Mouse (Mus musculus) MEL (cell line): Measurements from ENCODE around the gene Racgap1. TPM values are rescaled to one million over a fixed set of nuclear protein-coding genes. Genes with fewer than 3 reads are reported as not detected.

Experiments used
- DNase-seq: peaks from one replicate; pipeline ENCODE4 v3.0.0; 2011; ENCODE audit warnings: low read depth, low spot score
- H3K27ac ChIP-seq: 2 replicates; pipeline ENCODE4 v1.5.1; 2012; ENCODE audit warnings: low read depth, mild to moderate bottlenecking, control low read depth, low read length, moderate library complexity; ENCODE audit not compliant: control insufficient read depth
- H3K27me3 ChIP-seq, 2 experiments: fragments of 150-350 bp in 1 of 2; sonication (generic) in 1 of 2; 2 replicates each; pipeline ENCODE4 v1.6.1; 2012; ENCODE audit warnings: low read length in 2 of 2, mild to moderate bottlenecking in 2 of 2, improper control_type of control experiment in 1 of 2, moderate library complexity in 1 of 2; ENCODE audit not compliant: insufficient read depth in 2 of 2, control insufficient read depth in 1 of 2
- H3K36me3 ChIP-seq, 2 experiments: 2 replicates each; pipeline ENCODE4 v1.6.1; 2012 to 2014; ENCODE audit warnings: low read length in 2 of 2, improper control_type of control experiment in 1 of 2, inconsistent platforms in 1 of 2, mild to moderate bottlenecking in 1 of 2; ENCODE audit not compliant: insufficient read depth in 2 of 2, control insufficient read depth in 1 of 2
- H3K4me1 ChIP-seq, 2 experiments: fragments of 150-350 bp in 1 of 2; sonication (generic) in 1 of 2; 2 replicates each; pipeline ENCODE4 v1.6.1; 2012; ENCODE audit warnings: low read length in 2 of 2, improper control_type of control experiment in 1 of 2, mild to moderate bottlenecking in 1 of 2; ENCODE audit not compliant: insufficient read depth in 2 of 2, control insufficient read depth in 1 of 2
- H3K4me3 ChIP-seq, 2 experiments: fragments of 150-350 bp in 1 of 2; sonication (generic) in 1 of 2; 2 replicates each; pipeline ENCODE4 v1.5.1; 2012; ENCODE audit warnings: low read depth in 2 of 2, low read length in 2 of 2, mild to moderate bottlenecking in 2 of 2, moderate library complexity in 2 of 2, control low read depth in 1 of 2, improper control_type of control experiment in 1 of 2; ENCODE audit not compliant: control insufficient read depth in 1 of 2, insufficient read depth in 1 of 2
- H3K79me2 ChIP-seq: 2 replicates; pipeline ENCODE4 v1.6.1; 2012; ENCODE audit warnings: mild to moderate bottlenecking, low read length, moderate library complexity; ENCODE audit not compliant: control insufficient read depth, poor library complexity, insufficient read depth
- H3K9ac ChIP-seq: 2 replicates; pipeline ENCODE4 v1.6.1; 2012; ENCODE audit warnings: low read depth, mild to moderate bottlenecking, control low read depth, low read length, moderate library complexity; ENCODE audit not compliant: control insufficient read depth, poor library complexity, severe bottlenecking
- H3K9me3 ChIP-seq: fragments of 150-350 bp; sonication (generic); replicated peaks from 2 replicates; pipeline ENCODE4 v1.6.1; 2012; ENCODE audit warnings: mild to moderate bottlenecking, low read length, improper control_type of control experiment, moderate library complexity; ENCODE audit not compliant: insufficient read depth
- BHLHE40 ChIP-seq: IDR thresholded peaks from 2 replicates; pipeline ENCODE4 v1.6.1; 2012; ENCODE audit warnings: low read depth, mild to moderate bottlenecking, inconsistent platforms, low read length, improper control_type of control experiment, borderline replicate concordance
- CHD1 ChIP-seq: IDR thresholded peaks from 2 replicates; pipeline ENCODE4 v1.6.1; 2012; ENCODE audit warnings: low read depth, mild to moderate bottlenecking, inconsistent platforms, low read length, improper control_type of control experiment
- CHD2 ChIP-seq: IDR thresholded peaks from 2 replicates; pipeline ENCODE4 v1.6.1; 2011; ENCODE audit warnings: low read length, improper control_type of control experiment
- CTCF ChIP-seq, 3 experiments: IDR thresholded peaks in 2 of 3; conservative IDR thresholded peaks in 1 of 3; 2 replicates each; pipeline ENCODE4 v1.5.1; 2011 to 2012; ENCODE audit warnings: low read length in 3 of 3, low read depth in 2 of 3, mild to moderate bottlenecking in 2 of 3, improper control_type of control experiment in 1 of 3, inconsistent platforms in 1 of 3, mixed read lengths in 1 of 3, moderate library complexity in 1 of 3; ENCODE audit not compliant: control insufficient read depth in 1 of 3, insufficient read depth in 1 of 3, poor library complexity in 1 of 3, severe bottlenecking in 1 of 3
- E2F4 ChIP-seq: IDR thresholded peaks from 2 replicates; pipeline ENCODE4 v1.6.1; 2011; ENCODE audit warnings: low read depth, low read length, improper control_type of control experiment, borderline replicate concordance
- ELF1 ChIP-seq: IDR thresholded peaks from 2 replicates; pipeline ENCODE4 v1.6.1; 2014; ENCODE audit warnings: low read depth, mild to moderate bottlenecking, inconsistent platforms, low read length, improper control_type of control experiment, moderate library complexity
- EP300 ChIP-seq, 2 experiments: IDR thresholded peaks; 2 replicates each; pipeline ENCODE4 v1.6.1; 2011; ENCODE audit warnings: improper control_type of control experiment in 2 of 2, low read length in 2 of 2, low read depth in 1 of 2, mild to moderate bottlenecking in 1 of 2
- ETS1 ChIP-seq: IDR thresholded peaks from 2 replicates; pipeline ENCODE4 v1.6.1; 2012; ENCODE audit warnings: low read depth, mild to moderate bottlenecking, inconsistent platforms, low read length, improper control_type of control experiment, moderate library complexity
- GABPA ChIP-seq: IDR thresholded peaks from 2 replicates; pipeline ENCODE4 v1.6.1; 2012; ENCODE audit warnings: low read depth, mild to moderate bottlenecking, inconsistent platforms, low read length, improper control_type of control experiment, moderate library complexity
- GATA1 ChIP-seq: IDR thresholded peaks from 2 replicates; pipeline ENCODE4 v1.6.1; 2011; ENCODE audit warnings: low read depth, low read length, improper control_type of control experiment
- HCFC1 ChIP-seq: IDR thresholded peaks from 2 replicates; pipeline ENCODE4 v1.6.1; 2012; ENCODE audit warnings: low read depth, mild to moderate bottlenecking, inconsistent platforms, low read length, improper control_type of control experiment, moderate library complexity
- JUND ChIP-seq: IDR thresholded peaks from 2 replicates; pipeline ENCODE4 v1.6.1; 2011; ENCODE audit warnings: low read depth, mild to moderate bottlenecking, improper control_type of control experiment, low read length
- KAT2A ChIP-seq: conservative IDR thresholded peaks from 2 replicates; pipeline ENCODE4 v1.6.1; 2012; ENCODE audit warnings: low read depth, low read length, improper control_type of control experiment, inconsistent platforms
- MAFK ChIP-seq: IDR thresholded peaks from 2 replicates; pipeline ENCODE4 v1.6.1; 2011; ENCODE audit warnings: low read depth, mild to moderate bottlenecking, low read length, improper control_type of control experiment, borderline replicate concordance
- MAX ChIP-seq: IDR thresholded peaks from 2 replicates; pipeline ENCODE4 v1.6.1; 2011; ENCODE audit warnings: low read length, improper control_type of control experiment
- MAZ ChIP-seq: IDR thresholded peaks from 2 replicates; pipeline ENCODE4 v1.6.1; 2012; ENCODE audit warnings: low read depth, mild to moderate bottlenecking, inconsistent platforms, low read length, improper control_type of control experiment
- MEF2A ChIP-seq: IDR thresholded peaks from 2 replicates; pipeline ENCODE4 v1.6.1; 2014; ENCODE audit warnings: low read depth, mild to moderate bottlenecking, inconsistent platforms, low read length, improper control_type of control experiment; ENCODE audit not compliant: poor library complexity, insufficient replicate concordance, severe bottlenecking; ENCODE audit errors: extremely low read depth
- MXI1 ChIP-seq: IDR thresholded peaks from 2 replicates; pipeline ENCODE4 v1.6.1; 2011; ENCODE audit warnings: mild to moderate bottlenecking, low read depth, low read length, improper control_type of control experiment
- MYB ChIP-seq: IDR thresholded peaks from 2 replicates; pipeline ENCODE4 v1.6.1; 2011; ENCODE audit warnings: mild to moderate bottlenecking, low read depth, low read length, improper control_type of control experiment
- MYC ChIP-seq: IDR thresholded peaks from 2 replicates; pipeline ENCODE4 v1.6.1; 2011; ENCODE audit warnings: low read depth, mild to moderate bottlenecking, low read length, improper control_type of control experiment, moderate library complexity
- NELFE ChIP-seq: IDR thresholded peaks from 2 replicates; pipeline ENCODE4 v1.6.1; 2011; ENCODE audit warnings: low read depth, low read length, improper control_type of control experiment
- NRF1 ChIP-seq: IDR thresholded peaks from 2 replicates; pipeline ENCODE4 v1.6.1; 2014; ENCODE audit warnings: low read depth, mild to moderate bottlenecking, inconsistent platforms, low read length, improper control_type of control experiment, moderate library complexity; ENCODE audit not compliant: poor library complexity, insufficient read depth, severe bottlenecking
- POLR2A ChIP-seq, 2 experiments: IDR thresholded peaks; 2 replicates each; pipeline ENCODE4 v1.6.1; 2011 to 2012; ENCODE audit warnings: low read length in 2 of 2, mild to moderate bottlenecking in 2 of 2, control low read depth in 1 of 2, improper control_type of control experiment in 1 of 2, low read depth in 1 of 2, moderate library complexity in 1 of 2; ENCODE audit not compliant: control insufficient read depth in 1 of 2, insufficient read depth in 1 of 2, poor library complexity in 1 of 2
- POLR2AphosphoS2 ChIP-seq: IDR thresholded peaks from 2 replicates; pipeline ENCODE4 v1.6.1; 2011; ENCODE audit warnings: low read length, improper control_type of control experiment
- POLR2AphosphoS5 ChIP-seq: IDR thresholded peaks from 2 replicates; pipeline ENCODE4 v1.6.1; 2012; ENCODE audit warnings: low read depth, borderline replicate concordance, mild to moderate bottlenecking, inconsistent platforms, low read length, moderate library complexity, mixed read lengths
- RAD21 ChIP-seq: IDR thresholded peaks from 2 replicates; pipeline ENCODE4 v1.6.1; 2011; ENCODE audit warnings: mild to moderate bottlenecking, low read depth, low read length, improper control_type of control experiment
- SIN3A ChIP-seq: IDR thresholded peaks from 2 replicates; pipeline ENCODE4 v1.6.1; 2012; ENCODE audit warnings: low read length, improper control_type of control experiment, inconsistent platforms
- SMC3 ChIP-seq: IDR thresholded peaks from 2 replicates; pipeline ENCODE4 v1.6.1; 2011; ENCODE audit warnings: low read depth, low read length, improper control_type of control experiment
- TAL1 ChIP-seq: IDR thresholded peaks from 2 replicates; pipeline ENCODE4 v1.6.1; 2012; ENCODE audit warnings: mild to moderate bottlenecking, inconsistent platforms, low read length, moderate library complexity, mixed read lengths
- TBP ChIP-seq: IDR thresholded peaks from 2 replicates; pipeline ENCODE4 v1.8.0; 2011; ENCODE audit warnings: low read depth, low read length, improper control_type of control experiment
- TCF12 ChIP-seq: IDR thresholded peaks from 2 replicates; pipeline ENCODE4 v1.6.1; 2014; ENCODE audit warnings: low read depth, mild to moderate bottlenecking, inconsistent platforms, low read length, improper control_type of control experiment, moderate library complexity
- UBTF ChIP-seq: IDR thresholded peaks from 2 replicates; pipeline ENCODE4 v1.6.1; 2012; ENCODE audit warnings: low read depth, mild to moderate bottlenecking, inconsistent platforms, low read length, improper control_type of control experiment, moderate library complexity, borderline replicate concordance; ENCODE audit not compliant: insufficient read depth
- USF1 ChIP-seq: IDR thresholded peaks from 2 replicates; pipeline ENCODE4 v1.6.1; 2014; ENCODE audit warnings: low read depth, mild to moderate bottlenecking, inconsistent platforms, low read length, improper control_type of control experiment, moderate library complexity
- USF2 ChIP-seq, 2 experiments: IDR thresholded peaks; 2 replicates each; pipeline ENCODE4 v1.6.1; 2011 to 2012; ENCODE audit warnings: improper control_type of control experiment in 2 of 2, low read length in 2 of 2, borderline replicate concordance in 1 of 2, inconsistent platforms in 1 of 2, low read depth in 1 of 2, mild to moderate bottlenecking in 1 of 2; ENCODE audit not compliant: insufficient read depth in 1 of 2
- ZC3H11A ChIP-seq: IDR thresholded peaks from 2 replicates; pipeline ENCODE4 v1.6.1; 2012; ENCODE audit warnings: low read depth, mild to moderate bottlenecking, inconsistent platforms, low read length, improper control_type of control experiment
- ZKSCAN1 ChIP-seq: IDR thresholded peaks from 2 replicates; pipeline ENCODE4 v1.6.1; 2012; ENCODE audit warnings: low read depth, mild to moderate bottlenecking, inconsistent platforms, low read length, improper control_type of control experiment, moderate library complexity
- ZNF384 ChIP-seq: IDR thresholded peaks from 2 replicates; pipeline ENCODE4 v1.6.1; 2012; ENCODE audit warnings: low read depth, mild to moderate bottlenecking, inconsistent platforms, low read length, improper control_type of control experiment
- polyA plus RNA-seq, 2 experiments: library from polyadenylated mRNA; stranded (reverse) in 1 of 2; unstranded in 1 of 2; fragments of >175 nt in 1 of 2; fragments of >200 nt in 1 of 2; gene quantifications; 2 replicates each; pipeline versions ENCODE4 v1.2.1 to v1.2.4; 2012; ENCODE audit warnings: low replicate concordance in 2 of 2, low read depth in 1 of 2; ENCODE audit not compliant: insufficient read length in 2 of 2, insufficient read depth in 1 of 2, missing spikeins in 1 of 2
- total RNA-seq: library from RNA; depleted of rRNA; stranded (reverse); fragments of 300-350 nt; gene quantifications from 2 replicates; pipeline ENCODE4 v1.2.3, GENCODE M21; 2012

Racgap1 gene
- total and polyA plus RNA-seq, 3 experiments: 126 to 367 (median 149) TPM

DNA sequence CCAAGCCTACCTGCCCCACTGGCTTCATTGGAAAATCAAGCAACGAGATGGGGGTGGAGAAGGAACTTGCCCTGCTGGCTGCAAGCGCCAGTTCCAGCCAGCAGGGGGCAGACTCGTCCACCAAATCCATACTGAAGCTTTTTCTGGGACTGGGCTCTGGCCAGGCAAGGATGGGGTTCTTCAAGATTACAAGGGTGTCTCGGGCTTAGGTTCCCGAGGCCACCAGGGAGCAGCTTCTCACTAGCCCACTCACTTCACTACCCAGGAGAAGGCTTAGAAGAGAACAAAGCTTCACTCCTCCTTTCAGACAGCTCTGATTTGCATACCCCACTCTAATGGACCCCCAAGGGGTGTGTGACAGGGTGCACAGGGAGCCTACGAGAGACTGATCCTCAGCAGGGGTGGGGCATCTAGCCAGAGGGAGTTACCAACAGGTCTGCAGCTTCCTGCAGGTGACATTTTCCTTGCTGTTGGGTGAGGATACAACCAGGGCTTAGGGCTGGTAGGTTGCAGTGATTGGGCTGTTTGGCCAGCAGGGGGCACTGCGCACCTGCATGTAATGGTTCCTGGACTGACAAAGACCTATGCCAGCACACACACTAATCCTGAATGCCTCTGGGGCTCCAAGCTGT, 55.3 kb downstream of the Racgap1 start:
- Histone ChIP-seq H3K4me3 (no peak overlapping the region), H3K79me2 (no peaks in the 10 kb centered on the region), H3K27me3 (peaks cover 5 to 9% of the 10 kb centered on the region in 2 experiments), H3K36me3 (no peaks in the 10 kb centered on the region), H3K4me1 (no peaks in the 10 kb centered on the region), H3K27ac (no peak overlapping the region), H3K9ac (no peak overlapping the region), H3K9me3 (no peaks in the 10 kb centered on the region)
- DNase-seq: peak; percentile 93
- TF ChIP-seq ZKSCAN1: no peak
- TF ChIP-seq CHD2: no peak
- TF ChIP-seq KAT2A: no peak
- TF ChIP-seq SMC3: peak; percentile 98
- no peak for TF ChIP-seq MAFK
- TF ChIP-seq MAX: no peak
- no peak for TF ChIP-seq EP300 (IDR thresholded peaks at IDR 0.05; ENCODE audit: low read depth in 1 of 2, low read length in 2 of 2)
- 0 out of 2 replicates have a peak, but pooled peaks have one; percentile 25 for TF ChIP-seq ZNF384
- no peak for TF ChIP-seq POLR2A (IDR thresholded peaks at IDR 0.05; ENCODE audit: control insufficient read depth in 1 of 2, insufficient read depth in 1 of 2, low read depth in 1 of 2, low read length in 2 of 2, poor library complexity in 1 of 2)
- TF ChIP-seq BHLHE40: 0 out of 2 replicates have a peak, but pooled peaks have one; percentile 42
- TF ChIP-seq ZC3H11A: peak; percentile 95
- TF ChIP-seq TAL1: no peak
- TF ChIP-seq RAD21: peak; percentile 97
- TF ChIP-seq NELFE: no peak; the same call in 1 of the 2 replicates
- TF ChIP-seq E2F4: no peak
- TF ChIP-seq SIN3A: peak; percentile 60
- no peak for TF ChIP-seq POLR2AphosphoS5
- no peak for TF ChIP-seq USF2 (IDR thresholded peaks at IDR 0.05; ENCODE audit: borderline replicate concordance in 1 of 2, insufficient read depth in 1 of 2, low read depth in 1 of 2, low read length in 2 of 2)
- TF ChIP-seq POLR2AphosphoS2: no peak
- TF ChIP-seq JUND: no peak; the same call in 1 of the 2 replicates
- peak; percentile 48; the same call in 1 of the 2 replicates for TF ChIP-seq MAZ
- peak; percentile 96 to 99 (median 97) for TF ChIP-seq CTCF (IDR thresholded peaks at IDR 0.05 in 2 of 3, conservative IDR thresholded peaks at IDR 0.05 in 1 of 3; ENCODE audit: control insufficient read depth in 1 of 3, insufficient read depth in 1 of 3, low read depth in 2 of 3, low read length in 3 of 3, poor library complexity in 1 of 3, severe bottlenecking in 1 of 3)
- peak; percentile 4 for TF ChIP-seq HCFC1
- TF ChIP-seq NRF1: no peak
- TF ChIP-seq TCF12: no peak
- no peak for TF ChIP-seq MYC
- no peak for TF ChIP-seq GATA1
- no peak for TF ChIP-seq MEF2A
- TF ChIP-seq GABPA: no peak
- peak; percentile 54 for TF ChIP-seq MXI1
- no peak for TF ChIP-seq MYB
- TF ChIP-seq ELF1: no peak
- TF ChIP-seq UBTF: no peak
- no peak for TF ChIP-seq TBP
- TF ChIP-seq CHD1: no peak
- no peak for TF ChIP-seq ETS1
- TF ChIP-seq USF1: no peak
